Mouse (Mus musculus) limb, embryonic 10.5 days (tissue): ENCODE results near the gene Nup210. TPM values are rescaled to one million over a fixed set of nuclear protein-coding genes. Genes with fewer than 3 reads are reported as not detected.
A peak's percentile ranks its signal among the peaks of the same experiment; 100 is the strongest.
"Not testable (repeated sequence)": the region's sequence is repeated elsewhere in the genome, so short reads cannot be mapped to it uniquely, and the experiment has no call there.

ENCODE experiments used
- DNase-seq: peaks from one replicate; pipeline ENCODE4 v3.0.0-alpha.2; 2017; ENCODE audit warnings: low spot score
- H3K27ac ChIP-seq: fragments of 300-500 bp; sonication (generic); 2 replicates; pipeline ENCODE4 v1.5.1; 2016; ENCODE audit warnings: mild to moderate bottlenecking
- H3K27me3 ChIP-seq: fragments of 300-500 bp; sonication (generic); 2 replicates; pipeline ENCODE4 v1.6.1; 2016; ENCODE audit warnings: low read depth, mild to moderate bottlenecking; ENCODE audit not compliant: poor library complexity, severe bottlenecking
- H3K36me3 ChIP-seq: fragments of 300-500 bp; sonication (generic); 2 replicates; pipeline ENCODE4 v1.6.1; 2016; ENCODE audit warnings: mild to moderate bottlenecking, moderate library complexity
- H3K4me1 ChIP-seq: fragments of 300-500 bp; sonication (generic); 2 replicates; pipeline ENCODE4 v1.6.1; 2016
- H3K4me3 ChIP-seq: fragments of 300-500 bp; sonication (generic); 2 replicates; pipeline ENCODE4 v1.5.1; 2016; ENCODE audit warnings: mild to moderate bottlenecking, moderate library complexity
- H3K9me3 ChIP-seq: fragments of 300-500 bp; sonication (generic); replicated peaks from 2 replicates; pipeline ENCODE4 v1.6.1; 2016; ENCODE audit warnings: mild to moderate bottlenecking
- WGBS: fragments of 180-500 bp; shearing (Covaris S2); methylation state at CpG from one replicate; pipeline ENCODE4 v1.1.7; 2016; 5-methylcytosine and 5-hydroxymethylcytosine counted together
- polyA plus RNA-seq: library from polyadenylated mRNA; unstranded; fragments of >200 nt; fragmentation: Nextera tagmentation; extraction: Ambion mirVana; gene quantifications from 2 replicates; pipeline ENCODE4 v1.2.1, GENCODE M21; 2016

Nup210 gene
- polyA plus RNA-seq, 1 experiment from 2014 or later, result 7.2 TPM

- Histone ChIP-seq H3K36me3 (no peaks in the 10 kb centered on the region), H3K4me1 (peaks cover 15% of the 10 kb centered on the region), H3K27ac (no peak overlapping the region), H3K27me3 (0 out of 2 replicates have a peak, but pooled peaks cover under 1% of the 10 kb centered on the region), H3K4me3 (no peak overlapping the region), H3K9me3 (no peaks in the 10 kb centered on the region)
- DNase-seq, result no peak
These were observed 7.1 kb downstream of the Nup210 start for GRCm38 (mm10) chr6:91109489-91109888.

GRCm38 (mm10) chr6:91108917-91109450 is 7.6 kb downstream of the Nup210 start:
- Histone ChIP-seq H3K36me3 (no peaks in the 10 kb centered on the region), H3K27me3 (no peaks in the 10 kb centered on the region), H3K9me3 (no peaks in the 10 kb centered on the region), H3K4me1 (peaks cover 19% of the 10 kb centered on the region), H3K4me3 (no peak overlapping the region), H3K27ac (no peak overlapping the region)
- DNase-seq, result no peak
- WGBS, result 95% methylated on average over 2 of the region's 2 CpGs

GRCm38 (mm10) chr6:91108301-91108916 is 8.2 kb downstream of the Nup210 start:
- Histone ChIP-seq H3K4me3 (no peak overlapping the region), H3K4me1 (peaks cover 19% of the 10 kb centered on the region), H3K27ac (no peak overlapping the region), H3K27me3 (no peaks in the 10 kb centered on the region), H3K9me3 (no peaks in the 10 kb centered on the region), H3K36me3 (no peaks in the 10 kb centered on the region)
- WGBS, result 80% methylated on average over 3 of the region's 3 CpGs
- no peak for DNase-seq

- Histone ChIP-seq H3K27ac (no peak overlapping the region), H3K4me3 (no peak overlapping the region), H3K36me3 (no peaks in the 10 kb centered on the region), H3K4me1 (peaks cover 20% of the 10 kb centered on the region), H3K9me3 (no peaks in the 10 kb centered on the region), H3K27me3 (no peaks in the 10 kb centered on the region)
- 94% methylated on average over 2 of the region's 2 CpGs for WGBS
- DNase-seq, result no peak
These were observed 11.1 kb downstream of the Nup210 start for GRCm38 (mm10) chr6:91105400-91106129.

- H3K36me3 ChIP-seq, result no peaks in the 10 kb centered on the region
- DNase-seq, result peak; percentile 76
- H3K27ac ChIP-seq, result no peak overlapping the region
- 63% methylated on average over 3 of the region's 3 CpGs for WGBS
- peaks cover 17% of the 10 kb centered on the region for H3K4me1 ChIP-seq
- no peaks in the 10 kb centered on the region for H3K9me3 ChIP-seq
- no peaks in the 10 kb centered on the region for H3K27me3 ChIP-seq
- no peak overlapping the region for H3K4me3 ChIP-seq
These were observed 11.7 kb downstream of the Nup210 start for GRCm38 (mm10) chr6:91104765-91105399.

GRCm38 (mm10) chr6:91103421-91103820 is 13.2 kb downstream of the Nup210 start:
- H3K4me1 ChIP-seq, result peaks cover 17% of the 10 kb centered on the region
- H3K9me3 ChIP-seq, H3K4me3 ChIP-seq, H3K27ac ChIP-seq, H3K27me3 ChIP-seq, H3K36me3 ChIP-seq, DNase-seq: not testable (repeated sequence)
- 79% methylated on average over 1 of the region's 1 CpGs for WGBS

- DNase-seq, result no peak
- Histone ChIP-seq H3K27me3 (no peaks in the 10 kb centered on the region), H3K9me3 (no peaks in the 10 kb centered on the region), H3K4me1 (peaks cover 17% of the 10 kb centered on the region), H3K4me3 (no peak overlapping the region), H3K27ac (no peak overlapping the region), H3K36me3 (no peaks in the 10 kb centered on the region)
- WGBS, result 91% methylated on average over 5 of the region's 5 CpGs
These were observed 16.0 kb downstream of the Nup210 start for GRCm38 (mm10) chr6:91100621-91101020.

- no peaks in the 10 kb centered on the region for H3K27me3 ChIP-seq
- H3K27ac ChIP-seq, result no peak overlapping the region
- no peak overlapping the region for H3K4me3 ChIP-seq
- WGBS, result 93% methylated on average over 3 of the region's 3 CpGs
- H3K9me3 ChIP-seq, result no peaks in the 10 kb centered on the region
- H3K4me1 ChIP-seq, result 0 out of 2 replicates have a peak, but pooled peaks cover 2% of the 10 kb centered on the region
- H3K36me3 ChIP-seq, result no peaks in the 10 kb centered on the region
- no peak for DNase-seq
These were observed 18.8 kb downstream of the Nup210 start for GRCm38 (mm10) chr6:91097879-91098278.

GRCm38 (mm10) chr6:91095072-91095601 is 21.5 kb downstream of the Nup210 start:
- 87% methylated on average over 2 of the region's 2 CpGs for WGBS
- Histone ChIP-seq H3K4me1 (peaks cover 10% of the 10 kb centered on the region), H3K27me3 (no peaks in the 10 kb centered on the region), H3K27ac (no peak overlapping the region), H3K36me3 (no peaks in the 10 kb centered on the region), H3K9me3 (no peaks in the 10 kb centered on the region), H3K4me3 (no peak overlapping the region)
- no peak for DNase-seq

GRCm38 (mm10) chr6:91092216-91092899 is 24.3 kb downstream of the Nup210 start:
- Histone ChIP-seq H3K9me3 (no peaks in the 10 kb centered on the region), H3K4me1 (peaks cover 10% of the 10 kb centered on the region), H3K27me3 (no peaks in the 10 kb centered on the region), H3K27ac (0 out of 2 replicates have a peak overlapping the region, but pooled peaks have one; percentile 11), H3K4me3 (no peak overlapping the region), H3K36me3 (no peaks in the 10 kb centered on the region)
- DNase-seq, result no peak
- WGBS, result 78% methylated on average over 10 of the region's 10 CpGs

- WGBS, result 77% methylated on average over 5 of the region's 5 CpGs
- Histone ChIP-seq H3K9me3 (no peaks in the 10 kb centered on the region), H3K4me3 (no peak overlapping the region), H3K27ac (no peak overlapping the region), H3K36me3 (no peaks in the 10 kb centered on the region), H3K4me1 (no peaks in the 10 kb centered on the region), H3K27me3 (no peaks in the 10 kb centered on the region)
- no peak for DNase-seq
These were observed 31.3 kb downstream of the Nup210 start for GRCm38 (mm10) chr6:91085114-91085892.

GRCm38 (mm10) chr6:91080033-91080432 is 36.6 kb downstream of the Nup210 start:
- H3K4me3 ChIP-seq, result no peak overlapping the region
- 38% methylated on average over 1 of the region's 1 CpGs for WGBS
- no peak overlapping the region for H3K27ac ChIP-seq
- H3K4me1 ChIP-seq, result no peaks in the 10 kb centered on the region
- no peaks in the 10 kb centered on the region for H3K27me3 ChIP-seq
- no peak for DNase-seq
- no peaks in the 10 kb centered on the region for H3K9me3 ChIP-seq
- no peaks in the 10 kb centered on the region for H3K36me3 ChIP-seq
